ENCODE assay signal across 18 mouse cellular contexts in the genomic region with DNA sequence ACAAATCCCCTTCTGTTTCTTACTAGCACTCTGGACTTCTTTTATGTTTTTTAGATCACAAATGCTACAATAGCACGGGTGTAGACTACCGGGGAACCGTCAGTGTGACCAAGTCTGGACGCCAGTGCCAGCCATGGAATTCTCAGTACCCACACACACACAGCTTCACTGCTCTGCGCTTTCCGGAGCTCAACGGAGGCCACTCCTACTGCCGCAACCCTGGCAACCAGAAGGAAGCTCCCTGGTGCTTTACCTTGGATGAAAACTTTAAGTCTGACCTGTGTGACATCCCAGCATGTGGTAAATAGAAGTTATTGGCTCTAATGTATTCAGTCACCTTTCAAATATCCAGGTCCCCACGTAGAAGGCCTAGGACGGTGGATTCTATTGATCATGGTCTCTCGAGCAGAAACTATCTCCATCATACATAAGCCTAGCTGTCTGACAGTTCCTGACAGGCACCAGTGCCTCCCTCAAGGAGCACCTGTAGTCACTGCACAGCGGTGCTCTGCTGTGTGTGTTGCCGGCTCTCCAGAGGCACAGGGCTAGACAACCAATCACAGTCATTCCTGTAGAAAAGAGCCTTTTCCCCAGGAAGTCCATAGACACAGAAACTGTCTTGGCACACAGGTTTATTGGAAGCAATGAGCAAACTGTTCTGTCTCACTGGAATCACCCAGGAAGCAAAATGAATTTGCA.
DNase-seq lines count a peak whose midpoint lies in the region; ATAC-seq and TF ChIP-seq lines count a peak whose summit lies in the region.
"Had no signal": no experiment of that assay in that cellular context is flagged by ENCODE, and none has a peak within 500 bp of the region (broad histone marks: within the 10 kb centered on the region; RNA-seq: fewer than 3 reads in every experiment).

No protein-coding gene starts in this region.

- ATAC-seq in forebrain, embryonic 12.5 days (ENCODE audit: low FRiP score) = 0 out of 2 replicates have a peak, but pooled peaks have one; percentile 20
- ATAC-seq in forebrain, postnatal 0 days = no peak
- ATAC-seq in embryonic facial prominence, embryonic 12.5 days (ENCODE audit: insufficient number of reproducible peaks, insufficient read depth, low FRiP score, low TSS enrichment) = 0 out of 2 replicates have a peak, but pooled peaks have one; percentile 50
- peak; percentile 79 for ATAC-seq in midbrain, embryonic 13.5 days

- H3K27me3 ChIP-seq in forebrain, embryonic 12.5 days = 0 out of 2 replicates have a peak, but pooled peaks cover 3% of the 10 kb centered on the region
- no peaks in the 10 kb centered on the region for H3K27me3 ChIP-seq in forebrain, postnatal 0 days (ENCODE audit: insufficient read depth, low read length)
- H3K27me3 ChIP-seq in embryonic facial prominence, embryonic 12.5 days = no peaks in the 10 kb centered on the region
- H3K27me3 ChIP-seq in midbrain, embryonic 13.5 days = no peaks in the 10 kb centered on the region
- H3K27me3 ChIP-seq: megakaryocyte, embryonic 14.5 days had no signal

- no peaks in the 10 kb centered on the region for H3K9me3 ChIP-seq in forebrain, embryonic 12.5 days
- H3K9me3 ChIP-seq in forebrain, postnatal 0 days (ENCODE audit: low read length) = no peaks in the 10 kb centered on the region
- no peaks in the 10 kb centered on the region for H3K9me3 ChIP-seq in embryonic facial prominence, embryonic 12.5 days
- H3K9me3 ChIP-seq in midbrain, embryonic 13.5 days = no peaks in the 10 kb centered on the region
- H3K9me3 ChIP-seq: limb, embryonic 12.5 days; megakaryocyte, embryonic 14.5 days had no signal

- H3K36me3 ChIP-seq in forebrain, embryonic 12.5 days (replicated peaks) = no peaks in the 10 kb centered on the region
- no peaks in the 10 kb centered on the region for H3K36me3 ChIP-seq in forebrain, postnatal 0 days (ENCODE audit: insufficient read depth)
- no peaks in the 10 kb centered on the region; the same call in 1 of the 2 replicates for H3K36me3 ChIP-seq in embryonic facial prominence, embryonic 12.5 days
- no peaks in the 10 kb centered on the region for H3K36me3 ChIP-seq in midbrain, embryonic 13.5 days

- TF ChIP-seq CTCF in forebrain, postnatal 0 days (IDR thresholded peaks at IDR 0.05; ENCODE audit: low read depth) = no peak

- no peak for DNase-seq in forebrain, postnatal 0 days
- DNase-seq in ES-CJ7 (ENCODE audit: low read depth, low spot score) = peak; percentile 11
- DNase-seq in layer of hippocampus, adult 9-10 months (ENCODE audit: low spot score) = no peak
- no peak for DNase-seq in left cerebral cortex, postnatal 25 days (ENCODE audit: low spot score in 2 of 2)
- DNase-seq in frontal cortex, postnatal 10 days (ENCODE audit: low spot score in 2 of 2) = no peak
- DNase-seq: adrenal gland, adult 8-10 months; cerebellum, adult 8-10 months; gastrocnemius, postnatal 10 days; heart, postnatal 4 days; kidney, adult 9 months; kidney, postnatal 4 days; lung, postnatal 10 days had no signal

- WGBS in forebrain, embryonic 12.5 days = 31% methylated on average over 13 of the region's 13 CpGs
- 24% methylated on average over 13 of the region's 13 CpGs for whole genome bisulfite sequencing in forebrain, postnatal 0 days
- 59% methylated on average over 13 of the region's 13 CpGs for WGBS in embryonic facial prominence, embryonic 12.5 days
- 17% methylated on average over 13 of the region's 13 CpGs for WGBS in midbrain, embryonic 13.5 days

- intact Hi-C loops in left cerebral cortex, postnatal 25 days (cut with DNase I) = loop anchor here (5.0 kb wide), 1 partner anchor 120 kb away; no protein-coding TSS in a partner anchor

- no peak overlapping the region for H3K4me2 ChIP-seq in forebrain, embryonic 12.5 days
- no peak overlapping the region for H3K4me2 ChIP-seq in forebrain, postnatal 0 days (ENCODE audit: low read depth)
- H3K4me2 ChIP-seq in embryonic facial prominence, embryonic 12.5 days (replicated peaks) = no peak overlapping the region
- H3K4me2 ChIP-seq in midbrain, embryonic 13.5 days (replicated peaks) = no peak overlapping the region
- H3K4me2 ChIP-seq: limb, embryonic 12.5 days had no signal

- H3K9ac ChIP-seq in forebrain, embryonic 12.5 days = no peak overlapping the region
- H3K9ac ChIP-seq in forebrain, postnatal 0 days = no peak overlapping the region
- no peak overlapping the region for H3K9ac ChIP-seq in embryonic facial prominence, embryonic 12.5 days
- H3K9ac ChIP-seq in midbrain, embryonic 13.5 days (replicated peaks) = no peak overlapping the region
- H3K9ac ChIP-seq: limb, embryonic 12.5 days; liver, embryonic 14.5 days had no signal

- no peak overlapping the region for H3K4me3 ChIP-seq in forebrain, embryonic 12.5 days (replicated peaks)
- no peak overlapping the region for H3K4me3 ChIP-seq in forebrain, postnatal 0 days (ENCODE audit: low read depth, low read length)
- no peak overlapping the region for H3K4me3 ChIP-seq in embryonic facial prominence, embryonic 12.5 days
- H3K4me3 ChIP-seq in midbrain, embryonic 13.5 days (replicated peaks) = no peak overlapping the region
- H3K4me3 ChIP-seq: limb, embryonic 12.5 days; megakaryocyte, embryonic 14.5 days had no signal

- H3K4me1 ChIP-seq in forebrain, embryonic 12.5 days = peaks cover 14% of the 10 kb centered on the region; the same call in 1 of the 2 replicates
- H3K4me1 ChIP-seq in forebrain, postnatal 0 days (ENCODE audit: insufficient read depth) = no peaks in the 10 kb centered on the region
- H3K4me1 ChIP-seq in embryonic facial prominence, embryonic 12.5 days = peaks cover 16% of the 10 kb centered on the region; the same call in 1 of the 2 replicates
- H3K4me1 ChIP-seq in midbrain, embryonic 13.5 days (replicated peaks) = peaks cover 9% of the 10 kb centered on the region; the same call in 1 of the 2 replicates
- H3K4me1 ChIP-seq: megakaryocyte, embryonic 14.5 days had no signal

- no peak overlapping the region for H3K27ac ChIP-seq in forebrain, embryonic 12.5 days
- no peak overlapping the region for H3K27ac ChIP-seq in forebrain, postnatal 0 days (ENCODE audit: low read depth, low read length)
- no peak overlapping the region for H3K27ac ChIP-seq in embryonic facial prominence, embryonic 12.5 days
- H3K27ac ChIP-seq in midbrain, embryonic 13.5 days = no peak overlapping the region
- H3K27ac ChIP-seq: limb, embryonic 12.5 days; liver, embryonic 14.5 days had no signal
